Comparison of ENCODE assay signal across 1 mouse cellular context in the genomic region with DNA sequence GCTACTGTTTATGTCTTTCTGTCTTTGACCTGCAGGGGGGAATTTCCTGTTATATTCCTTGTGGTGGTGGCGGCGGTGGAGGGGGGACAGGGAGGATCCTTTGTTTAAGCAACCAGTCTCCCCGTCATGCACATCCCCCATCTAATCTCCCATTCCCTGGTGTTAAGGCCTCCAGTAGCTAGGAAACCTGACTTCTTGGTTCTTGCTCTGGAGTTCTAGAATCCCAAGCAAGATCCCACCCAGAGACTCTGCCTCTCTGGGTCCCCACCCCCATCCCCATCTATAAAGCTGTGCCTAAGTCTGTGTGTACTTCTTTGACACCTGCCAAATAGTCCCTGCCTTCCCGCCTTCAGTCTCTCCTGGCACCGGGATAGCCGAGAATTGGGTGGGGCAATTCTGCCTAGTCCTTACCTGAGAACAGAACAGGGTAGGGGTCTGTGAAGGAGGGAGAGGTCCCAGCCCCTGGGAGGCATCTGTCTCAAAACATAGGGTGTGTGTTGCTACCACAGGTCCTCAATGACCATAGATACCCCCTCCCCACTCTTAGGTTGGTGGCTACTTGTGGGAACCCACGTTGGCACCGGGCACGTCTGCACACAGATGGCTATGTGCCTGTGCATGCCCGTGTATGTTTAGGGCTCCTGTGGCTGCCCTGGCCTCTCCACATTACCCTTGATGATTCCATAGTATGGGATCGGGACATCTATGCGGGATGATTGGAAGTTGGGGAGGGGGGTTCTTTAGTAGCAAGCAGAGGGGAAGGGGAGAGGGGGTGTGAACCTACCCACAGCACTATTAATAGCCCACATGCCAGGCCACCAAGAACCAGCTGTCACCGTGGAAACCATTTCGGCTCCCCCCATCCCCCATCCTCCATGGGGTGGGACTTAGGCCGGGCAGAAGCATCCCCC.
A peak's percentile ranks its signal among the peaks of the same experiment; 100 is the strongest.
TF ChIP-seq lines count a peak whose summit lies in the region.

No protein-coding gene starts in this region.

TF ChIP-seq in MEL, 35 proteins besides CTCF, POLR2A, EP300 and RAD21 (continued from another document):
- TF ChIP-seq SIN3A (IDR thresholded peaks at IDR 0.05; ENCODE audit: low read length) (peak; percentile 27; the same call in 1 of the 2 replicates), NELFE (IDR thresholded peaks at IDR 0.05; ENCODE audit: low read depth, low read length) (no peak), UBTF (IDR thresholded peaks at IDR 0.05; ENCODE audit: borderline replicate concordance, insufficient read depth, low read depth, low read length) (no peak), BHLHE40 (IDR thresholded peaks at IDR 0.05; ENCODE audit: borderline replicate concordance, low read depth, low read length) (0 out of 2 replicates have a peak, but pooled peaks have one; percentile 24), GATA1 (IDR thresholded peaks at IDR 0.05; ENCODE audit: low read depth, low read length) (no peak), ELF1 (IDR thresholded peaks at IDR 0.05; ENCODE audit: low read depth, low read length) (0 out of 2 replicates have a peak, but pooled peaks have one; percentile 7), MXI1 (IDR thresholded peaks at IDR 0.05; ENCODE audit: low read depth, low read length) (peak; percentile 38), MAZ (IDR thresholded peaks at IDR 0.05; ENCODE audit: low read depth, low read length) (0 out of 2 replicates have a peak, but pooled peaks have one; percentile 15), MYC (IDR thresholded peaks at IDR 0.05; ENCODE audit: low read depth, low read length) (no peak), MYB (IDR thresholded peaks at IDR 0.05; ENCODE audit: low read depth, low read length) (no peak)
